Mouse (Mus musculus): ENCODE data around the gene Il12a. TPM values are rescaled to one million over a fixed set of nuclear protein-coding genes. Genes with fewer than 3 reads are reported as not detected.
"Not testable (repeated sequence)": the region's sequence is repeated elsewhere in the genome, so short reads cannot be mapped to it uniquely, and the experiment has no call there.

Gene Il12a
- polyA plus RNA-seq, 1 experiment = not detected

DNA sequence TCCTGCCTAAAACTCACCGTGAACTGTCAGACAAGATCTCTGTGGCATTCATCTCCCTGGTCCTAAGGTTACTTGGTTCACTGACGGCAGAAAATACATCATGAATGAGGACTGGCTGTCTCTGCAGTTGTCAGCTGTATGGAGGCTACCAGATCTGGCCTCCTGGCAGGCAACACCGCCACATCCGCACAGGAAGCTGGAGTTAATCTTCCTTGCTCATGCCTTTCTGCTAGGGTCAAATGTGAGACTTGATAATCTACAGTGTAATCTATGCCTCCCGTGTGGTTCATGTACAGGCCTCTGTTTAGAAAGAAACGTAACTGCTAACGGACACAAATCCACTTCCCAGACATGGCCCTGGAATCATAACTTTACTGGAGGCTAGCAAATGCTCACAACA, 51.5 kb downstream of the Il12a start:
- Histone ChIP-seq H3K27ac (ENCODE audit: insufficient read depth, low read length) (no peak overlapping the region), H3K4me3 (ENCODE audit: low read depth, low read length) (no peak overlapping the region), H3K36me3 (ENCODE audit: control insufficient read depth, insufficient read depth, low read length, poor library complexity, severe bottlenecking) (no peaks in the 10 kb centered on the region), H3K9me3 (replicated peaks; ENCODE audit: control insufficient read depth, insufficient read depth, low read length, poor library complexity, severe bottlenecking) (peaks cover 7% of the 10 kb centered on the region; the same call in 1 of the 2 replicates), H3K9ac (ENCODE audit: low read depth, poor library complexity, severe bottlenecking) (no peak overlapping the region), H3K27me3 (ENCODE audit: control insufficient read depth, insufficient read depth, low read length, poor library complexity, severe bottlenecking) (no peaks in the 10 kb centered on the region), H3K4me1 (ENCODE audit: control insufficient read depth, insufficient read depth, low read length) (no peaks in the 10 kb centered on the region)
- TF ChIP-seq EP300 (IDR thresholded peaks at IDR 0.05; ENCODE audit: insufficient read depth, low read depth, low read length) (no peak), POLR2A (IDR thresholded peaks at IDR 0.05; ENCODE audit: insufficient read depth, low read length) (no peak), CTCF (IDR thresholded peaks at IDR 0.05; ENCODE audit: low read depth, low read length) (no peak)

DNA sequence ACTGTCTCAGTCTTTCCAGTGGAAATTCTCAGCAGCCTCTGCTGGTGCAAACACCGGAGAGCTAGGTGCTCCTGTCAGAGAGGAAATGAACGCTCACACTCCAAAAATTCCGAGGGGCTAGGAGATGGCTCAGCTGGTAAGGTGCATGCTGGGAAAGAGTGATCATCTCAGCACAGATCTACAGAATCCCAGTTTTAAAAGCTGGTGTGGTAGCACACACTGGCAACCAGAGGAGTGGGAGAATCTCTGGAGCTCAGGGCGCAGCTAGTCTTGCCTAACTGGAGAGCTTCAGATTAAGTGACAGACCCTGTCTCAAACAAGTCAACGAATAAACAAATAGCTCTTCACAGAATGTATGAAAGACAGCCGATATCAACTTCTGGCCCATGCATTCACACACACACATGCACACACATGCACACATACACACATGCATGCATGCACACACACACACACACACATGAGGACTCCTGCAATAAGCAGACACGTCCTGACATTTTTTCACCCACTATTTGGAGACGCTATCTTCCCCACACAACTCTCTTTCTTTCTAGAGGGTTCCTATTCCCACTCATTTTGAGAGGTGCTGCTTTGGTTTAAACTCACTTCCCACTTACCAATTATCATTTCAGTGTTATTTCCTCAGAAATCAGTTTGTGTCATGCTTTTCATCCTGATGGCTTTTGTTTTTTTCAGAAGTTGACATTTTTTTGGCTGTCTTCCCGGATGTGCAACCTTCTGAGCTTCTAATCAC, 52.5 kb downstream of the Il12a start:
- peaks cover 7% of the 10 kb centered on the region; the same call in 1 of the 2 replicates for H3K9me3 ChIP-seq (replicated peaks; ENCODE audit: control insufficient read depth, insufficient read depth, low read length, poor library complexity, severe bottlenecking)
- no peaks in the 10 kb centered on the region for H3K36me3 ChIP-seq (ENCODE audit: control insufficient read depth, insufficient read depth, low read length, poor library complexity, severe bottlenecking)
- no peak overlapping the region for H3K4me3 ChIP-seq (ENCODE audit: low read depth, low read length)
- no peak overlapping the region for H3K27ac ChIP-seq (ENCODE audit: insufficient read depth, low read length)
- H3K4me1 ChIP-seq (ENCODE audit: control insufficient read depth, insufficient read depth, low read length) = no peaks in the 10 kb centered on the region
- no peaks in the 10 kb centered on the region for H3K27me3 ChIP-seq (ENCODE audit: control insufficient read depth, insufficient read depth, low read length, poor library complexity, severe bottlenecking)
- no peak overlapping the region for H3K9ac ChIP-seq (ENCODE audit: low read depth, poor library complexity, severe bottlenecking)
- TF ChIP-seq EP300 (IDR thresholded peaks at IDR 0.05; ENCODE audit: insufficient read depth, low read depth, low read length) (no peak), CTCF (IDR thresholded peaks at IDR 0.05; ENCODE audit: low read depth, low read length) (no peak), POLR2A (IDR thresholded peaks at IDR 0.05; ENCODE audit: insufficient read depth, low read length) (no peak)

DNA sequence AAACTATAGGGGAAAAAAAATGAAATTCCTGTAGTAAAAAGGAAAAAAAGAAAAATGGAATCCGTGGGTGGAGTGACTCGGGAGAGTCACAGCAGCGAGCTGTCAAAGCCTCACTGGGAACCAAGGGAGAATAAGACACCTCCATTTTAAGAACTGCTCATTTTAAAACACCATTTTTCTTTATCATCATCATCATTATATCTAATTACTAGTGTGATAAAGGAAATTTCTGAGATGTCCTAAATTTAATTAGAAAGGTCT, 53.0 kb downstream of the Il12a start:
- TF ChIP-seq POLR2A (IDR thresholded peaks at IDR 0.05; ENCODE audit: insufficient read depth, low read length) (no peak), CTCF (IDR thresholded peaks at IDR 0.05; ENCODE audit: low read depth, low read length) (no peak), EP300 (IDR thresholded peaks at IDR 0.05; ENCODE audit: insufficient read depth, low read depth, low read length) (no peak)

DNA sequence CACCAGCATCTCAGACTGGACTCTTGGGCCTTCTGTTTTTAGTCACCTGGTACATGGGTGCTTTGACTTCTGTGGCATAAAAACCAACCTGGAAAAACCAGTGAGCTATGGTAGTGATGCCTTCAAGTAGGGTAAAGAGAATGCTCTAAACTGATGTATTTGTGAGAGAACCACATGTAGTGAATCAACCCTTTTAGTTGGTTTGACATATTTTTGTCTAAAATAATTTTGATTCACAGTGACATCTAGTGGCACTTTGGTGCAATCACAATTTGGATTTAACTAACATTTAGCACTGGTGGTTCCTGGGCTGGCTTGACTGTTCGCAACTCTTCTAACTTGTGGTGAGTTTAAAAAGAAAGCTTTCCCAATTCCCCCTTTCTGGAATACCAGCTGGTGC, 53.7 kb downstream of the Il12a start:
- Histone ChIP-seq H3K27me3 (ENCODE audit: control insufficient read depth, insufficient read depth, low read length, poor library complexity, severe bottlenecking) (no peaks in the 10 kb centered on the region), H3K4me1 (ENCODE audit: control insufficient read depth, insufficient read depth, low read length) (no peaks in the 10 kb centered on the region), H3K9ac (ENCODE audit: low read depth, poor library complexity, severe bottlenecking) (no peak overlapping the region), H3K27ac (ENCODE audit: insufficient read depth, low read length) (no peak overlapping the region), H3K36me3 (ENCODE audit: control insufficient read depth, insufficient read depth, low read length, poor library complexity, severe bottlenecking) (no peaks in the 10 kb centered on the region), H3K4me3 (ENCODE audit: low read depth, low read length) (no peak overlapping the region), H3K9me3 (replicated peaks; ENCODE audit: control insufficient read depth, insufficient read depth, low read length, poor library complexity, severe bottlenecking) (peaks cover 7% of the 10 kb centered on the region; the same call in 1 of the 2 replicates)
- TF ChIP-seq POLR2A (IDR thresholded peaks at IDR 0.05; ENCODE audit: insufficient read depth, low read length) (no peak), EP300 (IDR thresholded peaks at IDR 0.05; ENCODE audit: insufficient read depth, low read depth, low read length) (no peak), CTCF (IDR thresholded peaks at IDR 0.05; ENCODE audit: low read depth, low read length) (no peak)

More for the DNA sequence above, 53.0 kb downstream of the Il12a start:
- no peak overlapping the region for H3K27ac ChIP-seq (ENCODE audit: insufficient read depth, low read length)
- no peak overlapping the region for H3K9ac ChIP-seq (ENCODE audit: low read depth, poor library complexity, severe bottlenecking)
- no peak overlapping the region for H3K4me3 ChIP-seq (ENCODE audit: low read depth, low read length)
- H3K4me1 ChIP-seq (ENCODE audit: control insufficient read depth, insufficient read depth, low read length) = no peaks in the 10 kb centered on the region
- H3K36me3 ChIP-seq (ENCODE audit: control insufficient read depth, insufficient read depth, low read length, poor library complexity, severe bottlenecking) = no peaks in the 10 kb centered on the region
- peaks cover 7% of the 10 kb centered on the region; the same call in 1 of the 2 replicates for H3K9me3 ChIP-seq (replicated peaks; ENCODE audit: control insufficient read depth, insufficient read depth, low read length, poor library complexity, severe bottlenecking)
- no peaks in the 10 kb centered on the region for H3K27me3 ChIP-seq (ENCODE audit: control insufficient read depth, insufficient read depth, low read length, poor library complexity, severe bottlenecking)

DNA sequence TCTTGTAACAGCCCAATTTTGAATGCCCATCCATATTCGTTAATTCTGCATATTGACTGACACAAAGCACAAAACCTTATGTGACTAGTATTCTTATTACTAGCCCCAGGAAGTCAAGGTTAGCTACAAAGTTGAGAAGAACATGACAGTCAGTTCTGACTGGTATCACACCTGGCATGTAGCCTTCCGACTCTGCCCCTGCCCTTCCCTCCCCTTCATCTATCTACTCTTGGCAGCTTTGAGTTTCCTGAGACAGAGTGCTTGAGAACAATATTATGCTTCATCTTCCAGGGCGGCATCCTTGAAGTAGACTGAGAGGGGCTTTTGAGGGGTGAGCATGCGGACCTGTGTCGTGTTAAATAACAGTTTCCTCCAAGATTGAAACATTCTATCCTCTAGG, 54.6 kb downstream of the Il12a start:
- Histone ChIP-seq H3K36me3 (ENCODE audit: control insufficient read depth, insufficient read depth, low read length, poor library complexity, severe bottlenecking) (no peaks in the 10 kb centered on the region), H3K4me3 (ENCODE audit: low read depth, low read length) (no peak overlapping the region), H3K27me3 (ENCODE audit: control insufficient read depth, insufficient read depth, low read length, poor library complexity, severe bottlenecking) (no peaks in the 10 kb centered on the region), H3K27ac (ENCODE audit: insufficient read depth, low read length) (no peak overlapping the region), H3K9me3 (replicated peaks; ENCODE audit: control insufficient read depth, insufficient read depth, low read length, poor library complexity, severe bottlenecking) (peaks cover 2% of the 10 kb centered on the region; the same call in 1 of the 2 replicates), H3K4me1 (ENCODE audit: control insufficient read depth, insufficient read depth, low read length) (no peaks in the 10 kb centered on the region), H3K9ac (ENCODE audit: low read depth, poor library complexity, severe bottlenecking) (no peak overlapping the region)
- no peak for TF ChIP-seq POLR2A (IDR thresholded peaks at IDR 0.05; ENCODE audit: insufficient read depth, low read length)
- no peak for TF ChIP-seq EP300 (IDR thresholded peaks at IDR 0.05; ENCODE audit: insufficient read depth, low read depth, low read length)
- TF ChIP-seq CTCF (IDR thresholded peaks at IDR 0.05; ENCODE audit: low read depth, low read length) = no peak

DNA sequence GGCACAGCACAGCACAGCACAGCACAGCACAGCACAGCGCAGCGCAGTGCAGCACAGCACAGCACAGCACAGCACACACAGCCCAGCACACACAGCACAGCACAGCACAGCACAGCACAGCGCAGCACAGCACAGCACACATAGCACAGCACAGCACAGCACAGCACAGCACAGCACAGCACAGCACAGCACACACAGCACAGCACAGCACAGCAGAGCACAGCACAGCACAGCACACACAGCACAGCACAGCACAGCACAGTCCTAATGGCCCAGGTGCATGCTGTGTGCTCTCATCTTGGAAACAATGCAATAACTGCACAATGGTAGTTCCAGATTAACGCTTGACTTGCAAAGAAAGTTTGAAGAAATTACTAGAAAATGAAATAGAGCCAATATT, 55.8 kb downstream of the Il12a start:
- H3K36me3 ChIP-seq (ENCODE audit: control insufficient read depth, insufficient read depth, low read length, poor library complexity, severe bottlenecking); H3K4me3 ChIP-seq (ENCODE audit: low read depth, low read length): not testable (repeated sequence)

More for the DNA sequence above, 55.8 kb downstream of the Il12a start:
- not testable (repeated sequence) for H3K9ac ChIP-seq (ENCODE audit: low read depth, poor library complexity, severe bottlenecking); H3K27ac ChIP-seq (ENCODE audit: insufficient read depth, low read length); H3K27me3 ChIP-seq (ENCODE audit: control insufficient read depth, insufficient read depth, low read length, poor library complexity, severe bottlenecking); H3K4me1 ChIP-seq (ENCODE audit: control insufficient read depth, insufficient read depth, low read length); H3K9me3 ChIP-seq (replicated peaks; ENCODE audit: control insufficient read depth, insufficient read depth, low read length, poor library complexity, severe bottlenecking)

Other genes with a start within 250 kb of the Il12a start
- gene 1110032F04Rik, start 178.9 kb downstream of the Il12a start, polyA plus RNA-seq (2011; ENCODE audit: insufficient read depth, insufficient read length, low read depth, missing spikeins) = 0.26 and 0.31 TPM in 2 replicates

Measured in ES-Bruce4 (cell line).